Comparison of ENCODE assay signal across 9 mouse cellular contexts in the genomic region with DNA sequence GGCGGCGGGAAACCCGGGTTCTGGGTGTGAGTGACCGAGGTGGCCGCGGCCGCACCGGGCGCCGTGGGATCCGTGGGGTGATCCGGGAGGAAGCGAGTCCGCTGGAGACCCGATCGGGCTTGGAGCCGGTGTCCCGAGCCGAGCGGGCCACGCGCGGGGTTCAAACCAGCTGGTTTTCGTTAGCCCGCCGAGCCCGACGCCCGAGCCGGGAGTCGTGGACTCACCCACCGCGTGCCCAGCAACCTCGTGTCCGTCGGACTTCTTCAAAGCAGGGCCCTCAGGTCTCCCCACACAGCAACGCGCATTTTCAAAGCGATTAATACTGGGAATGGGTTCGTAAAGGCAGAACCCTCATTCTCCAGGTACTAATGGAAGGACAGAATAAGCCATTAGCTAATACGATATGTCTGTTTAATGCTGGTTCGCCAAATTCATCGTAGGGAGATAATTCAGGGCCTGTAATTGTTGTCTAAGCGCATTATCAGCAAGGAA. TPM values are rescaled to one million over a fixed set of nuclear protein-coding genes. Genes with fewer than 3 reads are reported as not detected.
A peak's percentile ranks its signal among the peaks of the same experiment; 100 is the strongest.
DNase-seq lines count a peak whose midpoint lies in the region; ATAC-seq and TF ChIP-seq lines count a peak whose summit lies in the region.
"Had no signal": no experiment of that assay in that cellular context is flagged by ENCODE, and none has a peak within 500 bp of the region (broad histone marks: within the 10 kb centered on the region; RNA-seq: fewer than 3 reads in every experiment).

No protein-coding gene starts in this region.

- peak overlapping the region; percentile 28; the same call in 1 of the 2 replicates for H3K9ac ChIP-seq in forebrain, postnatal 0 days
- no peak overlapping the region for H3K9ac ChIP-seq in liver, embryonic 13.5 days

- no peak overlapping the region for H3K27ac ChIP-seq in forebrain, postnatal 0 days (ENCODE audit: low read depth, low read length)
- H3K27ac ChIP-seq in liver, embryonic 13.5 days: no peak overlapping the region

- TF ChIP-seq CTCF in forebrain, postnatal 0 days (IDR thresholded peaks at IDR 0.05; ENCODE audit: low read depth): no peak

- H3K4me3 ChIP-seq in forebrain, postnatal 0 days (ENCODE audit: low read depth, low read length): peak overlapping the region; percentile 24
- H3K4me3 ChIP-seq in liver, embryonic 13.5 days (replicated peaks): peak overlapping the region; percentile 24

- peak; percentile 37 to 60 for DNase-seq in cerebellum, postnatal 10 days
- no peak for DNase-seq in cerebellum, adult 11 months
- peak; percentile 10 for DNase-seq in 3134 (ENCODE audit: extremely low read depth, insufficient read length, low spot score)
- DNase-seq in forebrain, postnatal 0 days: peak; percentile 81
- DNase-seq in liver, embryonic 13.5 days: no peak
- no peak for DNase-seq in right cerebral cortex, adult 2 months (ENCODE audit: low spot score in 2 of 2)
- DNase-seq in layer of hippocampus, postnatal 10 days (ENCODE audit: low spot score in 2 of 2): no peak
- DNase-seq in gastrocnemius, postnatal 14 days: no peak

- peak overlapping the region; percentile 49 for H3K4me2 ChIP-seq in forebrain, postnatal 0 days (ENCODE audit: low read depth)
- H3K4me2 ChIP-seq in liver, embryonic 13.5 days: peak overlapping the region; percentile 21

- no peaks in the 10 kb centered on the region for H3K36me3 ChIP-seq in forebrain, postnatal 0 days (ENCODE audit: insufficient read depth)
- no peaks in the 10 kb centered on the region for H3K36me3 ChIP-seq in liver, embryonic 13.5 days

- no peak for ATAC-seq in forebrain, postnatal 0 days
- no peak for ATAC-seq in liver, embryonic 13.5 days (ENCODE audit: low read depth)

- intact Hi-C loops in gastrocnemius, postnatal 14 days (cut with DNase I; ENCODE audit: low total_unique reads): no loop called here

- peaks cover 52% of the 10 kb centered on the region for H3K27me3 ChIP-seq in forebrain, postnatal 0 days (ENCODE audit: insufficient read depth, low read length)
- peaks cover 97% of the 10 kb centered on the region for H3K27me3 ChIP-seq in liver, embryonic 13.5 days

- no peaks in the 10 kb centered on the region for H3K9me3 ChIP-seq in forebrain, postnatal 0 days (ENCODE audit: low read length)
- no peaks in the 10 kb centered on the region for H3K9me3 ChIP-seq in liver, embryonic 13.5 days (replicated peaks)

- no peaks in the 10 kb centered on the region for H3K4me1 ChIP-seq in forebrain, postnatal 0 days (ENCODE audit: insufficient read depth)
- H3K4me1 ChIP-seq in liver, embryonic 13.5 days (replicated peaks): peaks cover 4% of the 10 kb centered on the region; the same call in 1 of the 2 replicates

- 3% methylated on average over 44 of the region's 44 CpGs for WGBS in forebrain, postnatal 0 days
- 4% methylated on average over 44 of the region's 44 CpGs for whole genome bisulfite sequencing in liver, embryonic 13.5 days (ENCODE audit: insufficient replicate concordance)

RNA-seq across cellular contexts. Expression of a gene that starts 24.7 kb away (rescaled TPM):
- total RNA-seq in forebrain, postnatal 0 days (2014; rRNA removed): 18.4 and 30.3 TPM in 2 replicates
- polyA plus RNA-seq in forebrain, postnatal 0 days (2015; fragmentation: Nextera tagmentation; extraction: Ambion mirVana): 7.4 and 23.9 TPM in 2 replicates
- 0.89 and 0.94 TPM in 2 replicates for polyA plus RNA-seq in liver, embryonic 13.5 days (2015; fragmentation: Nextera tagmentation; extraction: Ambion mirVana)
- 10 to 100 TPM; 22.1 to 25.8 TPM for total RNA-seq in layer of hippocampus, postnatal 10 days (2021)
- 10 to 100 TPM; 10.1 to 14.1 TPM for total RNA-seq in gastrocnemius, postnatal 14 days (2021)
- polyA plus RNA-seq: liver, adult 2 months had no signal

RNA-seq across cellular contexts. Expression of a gene that starts 34.1 kb away (rescaled TPM):
- 0.62 and 0.95 TPM in 2 replicates for total RNA-seq in forebrain, postnatal 0 days (2014; rRNA removed)
- 0.45 and 0.47 TPM in 2 replicates for polyA plus RNA-seq in forebrain, postnatal 0 days (2015; fragmentation: Nextera tagmentation; extraction: Ambion mirVana)
- not detected in 2 replicates for polyA plus RNA-seq in liver, embryonic 13.5 days (2015; fragmentation: Nextera tagmentation; extraction: Ambion mirVana)
- under 1 TPM; 0.30 to 0.56 TPM for total RNA-seq in layer of hippocampus, postnatal 10 days (2021)
- total RNA-seq in gastrocnemius, postnatal 14 days (2021): under 1 TPM; 0.53 to 0.69 TPM
- total RNA-seq: liver, adult 2 months had no signal
- polyA plus RNA-seq: liver, adult 2 months had no signal

Comparison
In these comparisons a context has a peak if more than half of its experiments do, and no peak if none do; other contexts are left out.
1. DNase-seq: peak in cerebellum, postnatal 10 days (2 of 2), 3134 (single experiment) and forebrain, postnatal 0 days (single experiment); none in cerebellum, adult 11 months (single experiment), liver, embryonic 13.5 days (single experiment), right cerebral cortex, adult 2 months (0 of 2), layer of hippocampus, postnatal 10 days (0 of 2) and gastrocnemius, postnatal 14 days (single experiment).